Mouse (Mus musculus) embryonic stem cell, embryonic (primary cell): ENCODE measurements at regions not wholly inside any gene's neighbourhood (a gene's known extent, or its start where the extent isn't known, plus 50 kb on each side); places are given as distances from the start of the nearest gene placed in this dataset.

Experiments
- CTCF ChIA-PET, 4 experiments: fragments of 300-600 bp in 2 of 4; fragments of 350-600 bp in 2 of 4; sonication (Branson Sonifier 250); formaldehyde crosslinking; loops; one replicate each; lab custom pipeline; 2022; ENCODE audit warnings: inconsistent platforms in 2 of 4; lab: Charles Lee
- POLR2A ChIA-PET, 4 experiments: fragments of 300-600 bp in 2 of 4; fragments of 350-600 bp in 2 of 4; sonication (Branson Sonifier 250); formaldehyde crosslinking; loops; one replicate each; lab custom pipeline; 2022; ENCODE audit warnings: antibody characterized with exemption in 4 of 4, inconsistent platforms in 1 of 4; lab: Charles Lee

DNA sequence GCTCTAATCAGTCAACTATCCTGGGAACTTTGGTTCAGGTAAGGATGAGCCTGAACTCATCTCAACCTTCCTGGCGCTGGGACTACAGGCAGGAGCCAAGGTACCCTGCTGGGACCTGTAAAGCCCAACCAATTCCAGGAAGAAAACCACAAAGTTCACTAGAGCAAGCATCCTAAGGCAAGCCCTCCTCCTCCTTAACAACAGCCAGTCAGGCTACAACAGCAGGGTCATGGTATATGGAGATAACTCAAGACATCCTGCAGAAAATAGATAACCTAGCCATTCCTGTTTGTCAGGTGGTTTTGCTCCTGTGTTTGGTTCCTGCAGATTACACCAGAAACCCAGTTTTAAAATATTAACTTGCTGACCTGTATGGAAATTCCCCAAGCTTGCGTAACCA lies 128.4 kb downstream of the Matn1 start:
- ChIA-PET CTCF (no interaction called here), POLR2A (interaction anchor here in 1 of 4 experiments (1.1 kb wide), 1 partner anchor 11 kb away, joined by 3 read pairs; no protein-coding TSS in a partner anchor)

DNA sequence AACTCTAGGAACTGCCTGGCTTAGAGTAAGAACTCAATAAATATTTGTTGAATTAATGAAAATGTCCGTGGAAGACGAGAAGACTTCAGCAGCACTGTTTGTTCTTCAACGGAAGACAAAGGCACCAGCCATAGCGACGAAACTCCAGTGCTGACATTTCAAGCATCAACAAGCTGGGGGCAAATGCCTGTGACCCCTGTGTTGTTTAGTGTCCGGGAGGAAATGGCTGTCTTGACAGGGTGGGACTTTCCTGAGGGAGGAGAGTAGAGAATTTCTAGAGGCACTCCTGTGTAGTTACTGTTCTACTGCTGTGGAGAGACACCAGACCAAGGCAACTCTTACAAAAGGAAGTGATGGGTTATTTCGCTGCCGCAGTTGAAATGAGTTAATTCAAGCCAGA lies 129.2 kb downstream of the Matn1 start:
- ChIA-PET POLR2A (interaction anchor here in 1 of 4 experiments (1.1 kb wide), 1 partner anchor 10 kb away, joined by 3 read pairs; no protein-coding TSS in a partner anchor), CTCF (no interaction called here)

DNA sequence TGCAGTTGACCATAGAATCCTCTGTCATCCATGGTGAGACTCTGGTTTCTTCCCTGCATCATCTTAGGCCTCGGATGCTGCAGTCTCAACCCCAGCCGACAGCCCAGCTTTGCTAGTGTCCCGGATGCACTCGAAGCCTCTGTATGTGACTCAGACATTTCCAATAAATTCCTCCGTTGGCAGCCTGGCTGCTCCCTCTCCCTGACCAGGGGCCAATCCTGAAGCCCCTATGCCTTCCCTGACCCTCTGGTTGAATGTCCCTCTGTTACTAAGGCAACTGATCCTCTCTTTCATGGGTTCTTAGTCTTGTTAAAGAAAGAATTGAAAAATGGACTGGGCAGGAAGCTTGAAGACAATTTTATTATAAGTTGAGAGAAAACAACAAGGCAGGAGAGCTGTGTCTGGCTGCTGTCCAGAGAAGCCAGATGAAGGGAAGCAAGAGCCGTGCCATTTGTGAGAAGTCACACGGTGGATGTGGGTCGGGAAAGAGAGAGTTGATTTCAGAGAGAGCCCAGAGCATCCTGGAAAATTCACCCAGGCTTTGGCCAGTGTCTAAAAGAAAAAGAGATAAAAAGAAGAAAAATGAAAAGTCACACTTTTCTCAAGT lies 131.2 kb downstream of the Matn1 start:
- ChIA-PET POLR2A (interaction anchor here in 1 of 4 experiments (1.0 kb wide), 1 partner anchor 11 kb away, joined by 3 read pairs; no protein-coding TSS in a partner anchor), CTCF (no interaction called here)

DNA sequence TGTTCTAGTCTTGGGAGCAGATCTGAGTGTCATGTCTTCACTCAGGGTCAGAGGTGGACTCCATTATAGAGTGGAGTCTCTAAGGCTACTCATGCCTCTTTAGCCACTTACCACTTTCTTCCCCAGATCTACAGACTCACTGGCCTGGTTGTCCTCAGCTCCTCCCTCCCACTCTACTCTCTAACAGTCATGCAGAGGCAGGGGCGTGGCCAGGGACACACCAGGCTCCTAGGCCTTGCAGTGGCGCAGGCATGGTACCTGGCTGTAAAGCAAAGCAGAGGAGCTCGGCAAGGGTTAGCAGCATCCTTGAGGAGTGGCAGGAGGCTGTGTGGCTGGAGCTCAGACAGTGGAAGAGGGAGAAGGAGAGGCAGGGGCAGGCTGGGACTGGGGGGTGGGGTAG lies 132.4 kb downstream of the Matn1 start:
- POLR2A ChIA-PET, result interaction anchor here in 3 of 4 experiments (0.6 to 1.1 kb wide), 5 partner anchors 9 to 77 kb away, joined by 3 to 4 read pairs (median 3); no protein-coding TSS in a partner anchor
- CTCF ChIA-PET, result interaction anchor here in 2 of 4 experiments (0.5 to 0.6 kb wide), 3 partner anchors 21 to 53 kb away, joined by 3 to 4 read pairs (median 3); no protein-coding TSS in a partner anchor

DNA sequence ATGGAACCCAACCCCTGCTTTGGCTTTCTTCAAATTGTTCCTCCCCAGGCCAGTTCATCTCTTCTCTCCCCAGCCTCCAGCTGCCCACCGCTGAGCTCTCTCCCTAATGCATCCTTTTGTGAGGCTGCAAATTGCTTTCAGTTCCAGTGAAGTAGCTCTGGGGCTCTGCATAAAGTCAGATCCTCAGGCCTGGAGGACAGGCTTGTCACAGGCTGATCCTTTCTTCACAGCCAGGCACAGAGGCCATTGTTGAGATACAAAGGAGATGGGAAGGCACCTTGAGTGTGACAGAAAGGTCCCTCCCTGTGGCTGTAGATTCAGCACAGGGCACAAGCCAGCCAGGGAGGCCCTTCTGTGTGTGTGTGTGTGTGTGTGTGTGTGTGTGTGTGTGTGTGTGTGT lies 135.9 kb downstream of the Matn1 start:
- CTCF ChIA-PET, result interaction anchor here in 1 of 4 experiments (0.7 kb wide), 1 partner anchor 10 kb away, joined by 5 read pairs; no protein-coding TSS in a partner anchor

DNA sequence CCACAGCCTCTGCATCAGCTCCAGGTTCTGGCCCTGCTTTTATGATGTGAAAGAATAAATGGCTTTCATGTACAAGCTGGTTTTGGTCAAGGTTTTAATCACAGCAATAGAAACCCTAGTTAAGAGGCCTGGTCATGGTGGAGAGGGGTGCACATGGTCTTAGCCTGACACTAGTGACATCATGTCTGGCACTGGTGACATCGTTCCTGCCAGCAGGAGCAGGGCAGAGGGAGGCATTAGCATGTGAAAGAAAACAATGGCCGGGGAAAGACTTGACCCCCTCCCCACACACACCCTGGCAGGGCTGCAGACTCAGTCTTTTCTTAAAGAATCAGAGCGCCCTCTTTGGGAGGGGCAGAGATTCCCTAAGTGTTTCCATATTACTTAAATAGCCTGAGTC lies 139.2 kb downstream of the Matn1 start:
- CTCF ChIA-PET, result no interaction called here
- POLR2A ChIA-PET, result interaction anchor here in 1 of 4 experiments (0.9 to 1.1 kb wide), 2 partner anchors 10 to 12 kb away, joined by 3 read pairs; no protein-coding TSS in a partner anchor

More for the DNA sequence above, 135.9 kb downstream of the Matn1 start:
- POLR2A ChIA-PET, result interaction anchor here in 2 of 4 experiments (0.8 to 0.9 kb wide), 2 partner anchors 16 to 141 kb away, joined by 3 to 7 read pairs; no protein-coding TSS in a partner anchor

DNA sequence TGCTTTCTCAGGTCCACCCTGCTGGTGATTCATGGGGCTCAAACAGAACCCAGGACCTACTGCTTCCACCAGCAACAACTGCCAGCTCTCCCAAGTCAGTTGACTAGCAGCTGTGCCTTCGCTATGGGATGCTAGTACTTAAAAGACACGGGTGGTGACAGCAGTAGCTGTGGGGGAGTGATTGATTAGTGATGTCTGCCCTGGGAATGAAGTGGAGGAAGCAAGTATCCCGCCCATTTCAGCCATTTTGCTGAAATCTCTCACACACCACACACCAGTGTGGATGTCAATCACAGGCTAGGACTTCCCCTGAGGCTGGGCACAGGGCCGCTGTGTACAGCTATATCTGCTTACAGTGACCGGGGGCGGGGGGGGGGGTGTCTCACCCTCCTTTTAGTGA lies 153.2 kb downstream of the Matn1 start:
- CTCF ChIA-PET, result interaction anchor here in 2 of 4 experiments (0.7 to 1.4 kb wide), 3 partner anchors 11 to 51 kb away, joined by 3 to 6 read pairs (median 3); no protein-coding TSS in a partner anchor
- POLR2A ChIA-PET, result interaction anchor here in 2 of 4 experiments (0.5 to 0.8 kb wide), 5 partner anchors 8 to 398 kb away, joined by 3 to 4 read pairs (median 3); no protein-coding TSS in a partner anchor

DNA sequence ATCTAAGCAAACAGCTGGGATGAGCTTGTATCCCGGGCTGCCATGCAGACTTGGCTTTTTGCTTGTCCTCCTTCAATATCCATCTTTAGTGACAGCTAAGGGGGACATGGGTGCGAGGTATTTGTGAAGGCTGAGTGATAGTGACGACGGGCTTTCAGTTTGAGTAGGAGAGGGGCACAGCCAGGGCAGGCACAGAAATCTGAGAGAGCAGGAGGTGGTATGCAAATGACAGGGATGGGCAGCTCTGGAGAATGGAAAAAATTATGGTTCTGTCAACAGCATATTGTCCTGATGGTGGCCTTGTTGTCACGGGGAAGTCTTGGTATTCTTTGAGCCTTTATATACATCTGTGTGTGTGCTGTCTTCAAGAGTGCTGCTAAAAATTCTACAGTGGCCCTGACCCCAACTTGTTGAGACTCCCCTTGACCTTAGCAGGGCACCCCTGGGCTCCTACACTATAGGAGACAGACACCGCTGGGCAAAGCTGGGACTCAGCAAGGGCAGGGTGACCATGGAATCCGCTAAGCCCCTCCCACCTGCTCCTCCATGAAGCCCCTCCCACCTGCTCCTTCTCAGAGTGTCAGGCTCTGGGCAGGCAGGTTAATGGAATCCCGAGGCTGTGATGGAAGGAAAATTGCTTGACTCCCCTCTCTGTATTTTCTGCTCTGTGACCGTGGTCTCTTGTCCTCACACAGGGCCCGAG lies 156.1 kb downstream of the Matn1 start:
- POLR2A ChIA-PET, result interaction anchor here in 1 of 4 experiments (0.8 to 0.9 kb wide), 2 partner anchors 11 to 36 kb away, joined by 3 read pairs; no protein-coding TSS in a partner anchor

DNA sequence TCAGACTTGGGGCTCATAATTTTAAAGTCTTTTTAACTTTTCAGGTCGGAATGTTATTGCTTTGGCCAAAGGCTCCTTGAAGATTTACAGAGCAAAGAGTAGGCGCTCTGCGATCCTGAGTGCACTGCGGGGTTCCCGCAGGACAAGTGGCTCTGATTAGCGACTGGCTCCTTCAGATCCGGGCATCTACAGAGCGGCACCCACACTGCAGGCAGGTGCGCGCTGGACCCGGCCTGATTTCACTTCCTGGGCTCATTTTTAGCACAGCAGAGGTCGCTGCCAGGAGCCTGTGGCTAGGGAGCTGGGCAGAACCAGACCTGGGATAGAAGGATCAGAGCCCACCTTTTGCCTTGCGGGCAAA lies 156.6 kb downstream of the Matn1 start:
- CTCF ChIA-PET, result interaction anchor here in 2 of 4 experiments (0.5 to 1.2 kb wide), 2 partner anchors 54 to 170 kb away, joined by 4 to 5 read pairs; no protein-coding TSS in a partner anchor
- POLR2A ChIA-PET, result interaction anchor here in 1 of 4 experiments (0.8 to 0.9 kb wide), 2 partner anchors 11 to 36 kb away, joined by 3 read pairs; no protein-coding TSS in a partner anchor

More for the DNA sequence above, 156.1 kb downstream of the Matn1 start:
- CTCF ChIA-PET, result interaction anchor here in 1 of 4 experiments (0.6 to 1.2 kb wide), 2 partner anchors 54 to 418 kb away, joined by 3 to 4 read pairs; no protein-coding TSS in a partner anchor

DNA sequence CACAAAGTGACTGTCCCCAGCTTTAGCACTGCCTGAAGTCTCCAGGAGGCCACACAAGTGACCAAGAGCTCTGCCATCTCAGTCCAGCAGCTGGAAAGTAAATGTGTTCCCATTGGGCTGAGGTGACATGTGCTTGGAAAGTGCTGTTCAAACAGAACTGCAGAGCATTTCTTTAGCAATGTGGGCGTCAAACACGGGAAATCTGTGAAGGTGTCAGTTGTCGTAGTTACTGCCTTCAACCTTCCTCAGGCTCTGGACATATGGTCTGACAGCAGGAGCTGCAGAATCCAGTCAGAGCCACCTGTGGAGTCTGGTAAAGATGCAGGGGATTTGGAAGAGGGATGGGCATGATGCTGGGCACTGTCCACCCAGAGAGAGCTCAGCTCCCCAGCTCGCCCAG lies 158.0 kb downstream of the Matn1 start:
- ChIA-PET CTCF (no interaction called here), POLR2A (no interaction called here)

DNA sequence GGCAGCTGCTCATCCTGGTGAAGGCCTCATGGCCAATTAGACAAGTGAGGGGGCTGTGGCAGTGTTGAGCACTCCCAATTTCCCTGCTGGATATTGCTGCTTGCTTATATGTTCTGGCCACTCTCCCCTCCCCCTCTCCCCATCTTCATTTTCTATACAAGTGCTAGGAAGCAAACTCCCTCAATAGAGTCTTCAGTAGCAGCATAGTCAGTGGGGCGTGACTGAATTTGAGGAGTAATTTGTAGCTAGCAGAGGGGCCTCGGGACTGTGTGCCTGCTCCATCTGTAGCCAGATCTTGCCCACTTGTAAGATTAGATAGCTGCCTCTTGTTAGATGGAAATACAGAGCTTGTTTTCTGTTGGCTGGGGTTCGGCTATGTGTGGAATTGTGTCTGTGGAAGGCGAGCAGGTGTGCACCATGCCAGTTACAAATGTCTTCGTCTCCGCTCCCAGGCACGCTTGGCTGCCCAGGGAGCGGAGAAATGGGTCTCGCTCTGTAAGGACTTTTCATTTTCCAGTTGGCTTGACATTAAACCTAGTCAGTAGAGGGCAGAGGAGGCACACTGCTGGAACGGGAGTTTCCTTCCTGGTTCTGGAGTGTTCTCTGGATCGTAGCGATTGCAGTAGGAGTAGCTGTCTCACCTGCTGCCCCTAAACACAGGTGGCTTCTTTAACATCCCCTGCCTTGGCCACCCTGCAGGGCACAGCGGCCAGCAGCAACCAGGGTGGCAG lies 163.1 kb downstream of the Matn1 start:
- POLR2A ChIA-PET, result no interaction called here
- CTCF ChIA-PET, result interaction anchor here in 1 of 4 experiments (0.6 kb wide), 1 partner anchor 1915 kb away, joined by 3 read pairs; no protein-coding TSS in a partner anchor

DNA sequence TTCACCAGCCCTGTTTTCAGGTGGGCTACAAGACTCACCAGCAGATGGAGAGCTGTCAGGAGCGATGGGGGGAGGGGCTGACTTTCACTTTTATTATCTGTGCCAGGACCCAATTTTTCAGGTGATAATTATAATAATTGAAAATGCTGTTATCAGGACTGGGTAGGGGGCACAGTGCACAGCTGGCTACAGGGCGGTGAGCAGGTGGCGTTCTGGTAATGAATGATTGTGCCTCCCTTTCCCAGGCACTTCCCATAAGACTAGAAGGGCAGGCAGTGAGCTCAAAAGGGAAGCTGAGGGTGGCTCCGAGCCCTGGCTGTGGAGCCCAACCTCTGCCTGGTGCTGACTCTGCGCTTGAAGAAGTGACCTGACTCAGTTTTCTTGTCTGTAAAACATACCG lies 168.4 kb downstream of the Matn1 start:
- ChIA-PET CTCF (interaction anchor here in 1 of 4 experiments (1.2 to 1.4 kb wide), 2 partner anchors 13 to 23 kb away, joined by 4 to 7 read pairs; no protein-coding TSS in a partner anchor), POLR2A (interaction anchor here in 1 of 4 experiments (1.4 kb wide), 1 partner anchor 13 kb away, joined by 4 read pairs; no protein-coding TSS in a partner anchor)

DNA sequence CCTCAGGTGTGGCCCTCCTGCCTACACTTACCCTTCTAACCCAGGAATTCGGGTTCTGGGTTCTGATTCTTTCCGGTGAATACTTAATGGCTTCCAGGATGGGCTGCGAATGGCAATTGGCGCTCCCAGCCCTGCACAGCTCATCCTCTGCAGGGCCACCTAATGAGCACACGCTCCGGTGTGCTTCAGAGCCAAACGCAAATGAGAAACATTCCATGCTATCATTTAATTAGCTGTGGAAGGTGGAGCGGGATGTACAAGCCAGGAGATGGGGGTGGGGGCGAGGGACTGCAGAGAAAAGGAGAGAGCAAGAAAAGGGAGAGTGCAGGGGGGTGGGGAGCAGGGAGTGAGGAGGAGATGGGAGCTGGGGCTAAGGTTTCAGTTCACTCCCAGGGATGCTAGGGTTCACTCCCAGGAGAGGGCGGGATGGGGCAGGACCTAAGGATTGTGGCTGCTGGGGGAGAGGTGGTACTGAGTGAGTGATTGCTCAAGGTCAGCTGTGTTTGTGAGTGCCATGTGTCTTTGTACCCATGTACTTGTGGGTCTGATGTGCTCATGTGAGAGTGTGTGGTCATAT lies 169.6 kb downstream of the Matn1 start:
- POLR2A ChIA-PET, result interaction anchor here in 1 of 4 experiments (0.6 kb wide), 1 partner anchor 251 kb away, joined by 8 read pairs; no protein-coding TSS in a partner anchor

DNA sequence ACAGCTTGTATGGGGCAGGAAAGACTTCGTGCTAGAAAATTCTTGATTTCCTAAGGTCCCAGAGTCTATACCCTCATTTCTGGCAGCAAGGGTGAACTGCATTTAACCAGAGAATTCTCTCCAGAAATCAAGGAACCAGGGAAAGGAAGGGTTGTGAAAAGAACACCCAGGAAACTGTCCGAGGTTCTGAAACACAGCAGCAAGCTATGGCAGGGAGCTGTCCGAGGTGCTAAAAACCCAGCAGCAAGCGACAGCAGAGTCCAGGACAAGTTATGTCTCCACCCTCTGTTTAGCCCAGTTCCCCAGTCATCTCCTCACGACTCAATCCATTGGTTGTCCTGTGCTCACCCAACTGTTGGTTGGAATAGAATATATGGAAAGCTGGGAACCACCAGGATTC lies 171.1 kb downstream of the Matn1 start:
- ChIA-PET POLR2A (interaction anchor here in 1 of 4 experiments (0.6 to 1.2 kb wide), 3 partner anchors 19 to 27 kb away, joined by 3 to 4 read pairs (median 3); no protein-coding TSS in a partner anchor), CTCF (interaction anchor here in 1 of 4 experiments (0.6 kb wide), 1 partner anchor 464 kb away, joined by 3 read pairs; no protein-coding TSS in a partner anchor)

More for the DNA sequence above, 169.6 kb downstream of the Matn1 start:
- CTCF ChIA-PET, result interaction anchor here in 1 of 4 experiments (1.2 to 1.4 kb wide), 2 partner anchors 12 to 22 kb away, joined by 4 to 7 read pairs; no protein-coding TSS in a partner anchor

DNA sequence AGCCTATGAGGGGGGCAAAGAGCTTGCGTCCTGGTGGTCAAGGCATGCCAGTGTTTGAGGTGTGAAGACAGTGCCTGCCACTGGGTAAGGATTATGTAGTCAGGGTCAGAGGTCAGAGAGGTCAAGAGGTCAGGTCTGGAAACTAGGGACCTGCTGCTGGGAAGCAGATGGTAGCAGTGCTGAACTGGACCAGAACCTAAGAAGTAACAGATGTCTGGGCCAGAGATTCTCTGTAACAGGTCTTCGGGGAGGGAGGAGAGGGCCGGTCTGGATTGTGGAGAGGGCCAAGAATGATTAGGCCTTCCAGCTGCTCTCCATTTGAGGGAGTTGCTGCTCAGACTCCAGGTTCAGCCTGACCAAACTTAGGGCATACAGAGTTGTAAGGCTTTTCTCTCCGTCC lies 174.4 kb downstream of the Matn1 start:
- POLR2A ChIA-PET, result no interaction called here
- CTCF ChIA-PET, result interaction anchor here in 1 of 4 experiments (0.5 kb wide), 1 partner anchor 1135 kb away, joined by 8 read pairs; no protein-coding TSS in a partner anchor

DNA sequence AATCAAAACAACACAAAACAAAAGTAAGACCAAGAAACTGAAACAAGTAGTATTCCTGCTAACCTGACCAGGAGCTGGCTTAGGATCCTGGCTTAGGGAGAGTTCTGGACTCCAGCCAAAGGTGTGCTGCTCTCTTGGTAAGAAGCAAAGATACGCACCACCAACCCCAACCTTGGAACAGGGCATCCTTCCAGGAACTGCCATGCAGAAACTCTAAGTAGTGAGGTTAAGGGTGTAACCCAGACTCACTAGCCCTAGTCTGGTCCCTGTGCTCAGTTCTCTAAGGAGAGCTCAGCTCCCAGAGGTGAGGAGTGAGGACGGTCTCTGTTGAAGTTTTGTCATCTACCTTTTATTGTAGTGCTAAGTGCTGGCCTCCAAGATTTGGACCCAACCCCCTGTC lies 175.4 kb downstream of the Matn1 start:
- POLR2A ChIA-PET, result no interaction called here
- CTCF ChIA-PET, result no interaction called here

DNA sequence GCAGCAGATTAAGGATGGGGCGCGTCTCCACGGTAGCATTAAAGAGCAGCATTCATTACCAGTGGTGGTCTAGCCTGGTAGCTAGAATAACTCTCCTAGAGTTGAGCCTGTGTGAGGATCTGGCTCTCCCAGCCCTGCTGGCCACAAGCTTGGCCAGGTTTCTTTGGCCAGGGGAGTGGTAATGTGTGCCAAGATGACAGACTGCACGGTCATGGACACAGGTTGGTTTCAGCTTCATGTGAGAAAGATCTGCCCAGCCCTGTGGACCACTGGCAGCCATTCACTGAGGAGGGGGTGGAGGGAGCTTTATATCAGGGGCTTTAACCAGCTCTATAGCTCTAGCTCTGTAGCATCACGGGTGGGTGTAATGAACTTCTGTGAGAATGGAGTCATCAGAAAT lies 176.5 kb downstream of the Matn1 start:
- POLR2A ChIA-PET, result interaction anchor here in 1 of 4 experiments (0.7 kb wide), 1 partner anchor 921 kb away, joined by 3 read pairs; no protein-coding TSS in a partner anchor
- CTCF ChIA-PET, result interaction anchor here in 2 of 4 experiments (0.6 to 0.7 kb wide), 2 partner anchors 57 to 310 kb away, joined by 3 read pairs; no protein-coding TSS in a partner anchor
